In genomic region chr5:130393618-130394355, GRCm38 (mm10) we compare ENCODE assay signal across 19 mouse cellular contexts. TPM values are rescaled to one million over a fixed set of nuclear protein-coding genes. Genes with fewer than 3 reads are reported as not detected.
A peak's percentile ranks its signal among the peaks of the same experiment; 100 is the strongest.
DNase-seq lines count a peak whose midpoint lies in the region; TF ChIP-seq lines count a peak whose summit lies in the region.
"Had no signal": no experiment of that assay in that cellular context is flagged by ENCODE, and none has a peak within 500 bp of the region (broad histone marks: within the 10 kb centered on the region; RNA-seq: fewer than 3 reads in every experiment).

No protein-coding gene starts in this region.

- DNase-seq in cerebellum, postnatal 14 days = peak; percentile 47 to 61
- DNase-seq in cerebellum, postnatal 36 days = no peak
- peak; percentile 2 for DNase-seq in kidney, postnatal 14 days
- no peak for DNase-seq in kidney, adult 2 months
- DNase-seq in ZHBTc4 (ENCODE audit: low read depth, low spot score) = peak; percentile 9
- no peak for DNase-seq in thymus, postnatal 14 days
- DNase-seq: B cell, adult 2 months; gastrocnemius, postnatal 14 days; heart, adult 2 months; kidney, adult 11 months had no signal

- no peak overlapping the region for H3K27ac ChIP-seq in kidney, adult 2 months (ENCODE audit: insufficient read depth, low read depth, low read length)
- H3K27ac ChIP-seq: heart, adult 2 months; heart, embryonic 15.5 days; hindbrain, embryonic 13.5 days; limb, embryonic 10.5 days; liver, embryonic 12.5 days; lung, embryonic 15.5 days; midbrain, embryonic 13.5 days had no signal

- H3K4me1 ChIP-seq in kidney, adult 2 months (ENCODE audit: control insufficient read depth, insufficient read depth, low read length) = no peaks in the 10 kb centered on the region
- H3K4me1 ChIP-seq in E14TG2a.4 (replicated peaks; ENCODE audit: low read depth, low read length) = peaks cover 14% of the 10 kb centered on the region
- H3K4me1 ChIP-seq: heart, embryonic 15.5 days; liver, embryonic 12.5 days; lung, embryonic 15.5 days had no signal

- no peaks in the 10 kb centered on the region for H3K36me3 ChIP-seq in kidney, adult 2 months (ENCODE audit: control insufficient read depth, insufficient read depth, low read length)
- no peaks in the 10 kb centered on the region for H3K36me3 ChIP-seq in E14TG2a.4 (ENCODE audit: insufficient read depth, low read length)
- H3K36me3 ChIP-seq: heart, embryonic 15.5 days; hindbrain, embryonic 13.5 days; limb, embryonic 10.5 days; liver, embryonic 12.5 days; lung, embryonic 15.5 days; midbrain, embryonic 13.5 days had no signal

- WGBS in kidney, adult 2 months = 52% methylated on average over 8 of the region's 8 CpGs

- no peak overlapping the region for H3K4me3 ChIP-seq in kidney, adult 2 months (ENCODE audit: insufficient read depth, low read depth, low read length)
- no peak overlapping the region for H3K4me3 ChIP-seq in E14TG2a.4 (replicated peaks; ENCODE audit: low read length)
- H3K4me3 ChIP-seq: heart, adult 2 months; heart, embryonic 15.5 days; hindbrain, embryonic 13.5 days; limb, embryonic 10.5 days; liver, embryonic 12.5 days; lung, embryonic 15.5 days; midbrain, embryonic 13.5 days; myocyte had no signal

- H3K9me3 ChIP-seq in E14TG2a.4 (ENCODE audit: low read length) = no peaks in the 10 kb centered on the region
- H3K9me3 ChIP-seq: heart, embryonic 15.5 days; hindbrain, embryonic 13.5 days; limb, embryonic 10.5 days; lung, embryonic 15.5 days; midbrain, embryonic 13.5 days had no signal

- TF ChIP-seq POLR2A in kidney, adult 2 months (IDR thresholded peaks at IDR 0.05; ENCODE audit: low read depth, low read length) = no peak

- no peak for TF ChIP-seq CTCF in kidney, adult 2 months (conservative IDR thresholded peaks at IDR 0.05; ENCODE audit: insufficient read depth, insufficient read length, low read depth, low read length)
- peak; percentile 52 for TF ChIP-seq CTCF in E14TG2a.4 (conservative IDR thresholded peaks at IDR 0.05; ENCODE audit: low read length)

- H3K27me3 ChIP-seq in kidney, adult 2 months (replicated peaks; ENCODE audit: control insufficient read depth, insufficient read depth, low read length) = no peaks in the 10 kb centered on the region
- H3K27me3 ChIP-seq in E14TG2a.4 (ENCODE audit: insufficient read depth, low read length) = no peaks in the 10 kb centered on the region; the same call in 1 of the 2 replicates
- H3K27me3 ChIP-seq: heart, embryonic 15.5 days; hindbrain, embryonic 13.5 days; liver, embryonic 12.5 days; lung, embryonic 15.5 days; midbrain, embryonic 13.5 days had no signal

RNA-seq across cellular contexts. Expression of gene A330070K13Rik, which starts 9.4 kb away (rescaled TPM):
- not detected in 2 replicates for polyA plus RNA-seq in kidney, adult 2 months (2012; rRNA removed)
- polyA plus RNA-seq: embryonic facial prominence, embryonic 11.5 days; heart, adult 2 months; heart, embryonic 15.5 days; hindbrain, embryonic 13.5 days; limb, embryonic 10.5 days; liver, embryonic 12.5 days; lung, embryonic 15.5 days; midbrain, embryonic 13.5 days; myocyte had no signal

RNA-seq across cellular contexts. Expression of gene Caln1, which starts 24.5 kb away (rescaled TPM):
- 0.02 and 0.04 TPM in 2 replicates for polyA plus RNA-seq in kidney, adult 2 months (2012; rRNA removed)
- polyA plus RNA-seq: heart, adult 2 months; liver, embryonic 12.5 days; myocyte had no signal

Comparison
In these comparisons a context has a peak if more than half of its experiments do, and no peak if none do; other contexts are left out.
1. DNase-seq: peak in cerebellum, postnatal 14 days (2 of 2), kidney, postnatal 14 days (single experiment) and ZHBTc4 (single experiment); none in cerebellum, postnatal 36 days (0 of 2), kidney, adult 2 months (single experiment) and thymus, postnatal 14 days (single experiment).